Mouse (Mus musculus): Measurements from ENCODE around the gene Tgfa. TPM values are rescaled to one million over a fixed set of nuclear protein-coding genes. Genes with fewer than 3 reads are reported as not detected.

Tgfa gene
- not detected for polyA plus RNA-seq (2017; shearing (Covaris generic))

GRCm38 (mm10) chr6:86194941-86195932 lies at the start of gene Tgfa:
Gene Tgfa (plus strand): TSS chr6:86195223.

Other genes with a start within 250 kb of the Tgfa start
- gene Dusp11, start 233.6 kb upstream of the Tgfa start, polyA plus RNA-seq (2017; shearing (Covaris generic)), result 173 TPM
- not detected for gene Figla, start 179.1 kb upstream of the Tgfa start, polyA plus RNA-seq (2017; shearing (Covaris generic))
- gene Add2, start 166.5 kb upstream of the Tgfa start, polyA plus RNA-seq (2017; shearing (Covaris generic)), result not detected
- 46.0 TPM for gene Fam136a, start 170.4 kb downstream of the Tgfa start, polyA plus RNA-seq (2017; shearing (Covaris generic))
- gene Snrpg, start 176.1 kb downstream of the Tgfa start, polyA plus RNA-seq (2017; shearing (Covaris generic)), result 351 TPM
- gene Pcyox1, start 201.9 kb downstream of the Tgfa start, polyA plus RNA-seq (2017; shearing (Covaris generic)), result 6.8 TPM
- 147 TPM for gene Tia1, start 209.0 kb downstream of the Tgfa start, polyA plus RNA-seq (2017; shearing (Covaris generic))
- gene Gm44790, start 231.4 kb downstream of the Tgfa start, polyA plus RNA-seq (2017; shearing (Covaris generic)), result not detected
- 50.6 TPM for gene C87436, start 243.2 kb downstream of the Tgfa start, polyA plus RNA-seq (2017; shearing (Covaris generic))

Data from CD4-positive, CD25-positive, alpha-beta regulatory T cell (primary cell).